Mouse (Mus musculus) hindbrain, embryonic 13.5 days (tissue): Measurements from ENCODE around the gene Usp38. TPM values are rescaled to one million over a fixed set of nuclear protein-coding genes. Genes with fewer than 3 reads are reported as not detected.
A peak's percentile ranks its signal among the peaks of the same experiment; 100 is the strongest.
"Not testable (repeated sequence)": the region's sequence is repeated elsewhere in the genome, so short reads cannot be mapped to it uniquely, and the experiment has no call there.

Experiments used
- ATAC-seq: fragments of 200-750 bp; cut with Nextera tagmentation; 2 replicates; pipeline ENCODE4 v1.8.0; 2017; ENCODE audit warnings: moderate TSS enrichment; ENCODE audit not compliant: low FRiP score
- H3K27ac ChIP-seq: fragments of 300-500 bp; sonication (generic); 2 replicates; pipeline ENCODE4 v1.5.1; 2015; ENCODE audit warnings: inconsistent platforms, mild to moderate bottlenecking, moderate library complexity
- H3K27me3 ChIP-seq: fragments of 300-500 bp; sonication (generic); 2 replicates; pipeline ENCODE4 v1.6.1; 2015; ENCODE audit warnings: mild to moderate bottlenecking, inconsistent platforms
- H3K36me3 ChIP-seq: fragments of 300-500 bp; sonication (generic); 2 replicates; pipeline ENCODE4 v1.6.1; 2015; ENCODE audit warnings: mild to moderate bottlenecking, inconsistent platforms
- H3K4me1 ChIP-seq: fragments of 300-500 bp; sonication (generic); replicated peaks from 2 replicates; pipeline ENCODE4 v1.6.1; 2015; ENCODE audit warnings: inconsistent platforms
- H3K4me2 ChIP-seq: fragments of 300-500 bp; sonication (generic); 2 replicates; pipeline ENCODE4 v1.6.1; 2015; ENCODE audit warnings: inconsistent platforms, mild to moderate bottlenecking, moderate library complexity
- H3K4me3 ChIP-seq: fragments of 300-500 bp; sonication (generic); 2 replicates; pipeline ENCODE4 v1.5.1; 2015; ENCODE audit warnings: mild to moderate bottlenecking, inconsistent platforms
- H3K9ac ChIP-seq: fragments of 300-500 bp; sonication (generic); 2 replicates; pipeline ENCODE4 v1.6.1; 2015; ENCODE audit warnings: mild to moderate bottlenecking, inconsistent platforms
- H3K9me3 ChIP-seq: fragments of 300-500 bp; sonication (generic); 2 replicates; pipeline ENCODE4 v1.6.1; 2016; ENCODE audit warnings: inconsistent platforms
- WGBS: fragments of 180-500 bp; shearing (Covaris S2); methylation state at CpG from one replicate; pipeline ENCODE4 v1.1.7; 2015; 5-methylcytosine and 5-hydroxymethylcytosine counted together
- polyA plus RNA-seq: library from polyadenylated mRNA; unstranded; fragments of >200 nt; fragmentation: Nextera tagmentation; extraction: Ambion mirVana; gene quantifications from 2 replicates; pipeline ENCODE4 v1.2.1, GENCODE M21; 2015

Gene Usp38
- polyA plus RNA-seq: 19.4 and 20.3 TPM in 2 replicates

DNA sequence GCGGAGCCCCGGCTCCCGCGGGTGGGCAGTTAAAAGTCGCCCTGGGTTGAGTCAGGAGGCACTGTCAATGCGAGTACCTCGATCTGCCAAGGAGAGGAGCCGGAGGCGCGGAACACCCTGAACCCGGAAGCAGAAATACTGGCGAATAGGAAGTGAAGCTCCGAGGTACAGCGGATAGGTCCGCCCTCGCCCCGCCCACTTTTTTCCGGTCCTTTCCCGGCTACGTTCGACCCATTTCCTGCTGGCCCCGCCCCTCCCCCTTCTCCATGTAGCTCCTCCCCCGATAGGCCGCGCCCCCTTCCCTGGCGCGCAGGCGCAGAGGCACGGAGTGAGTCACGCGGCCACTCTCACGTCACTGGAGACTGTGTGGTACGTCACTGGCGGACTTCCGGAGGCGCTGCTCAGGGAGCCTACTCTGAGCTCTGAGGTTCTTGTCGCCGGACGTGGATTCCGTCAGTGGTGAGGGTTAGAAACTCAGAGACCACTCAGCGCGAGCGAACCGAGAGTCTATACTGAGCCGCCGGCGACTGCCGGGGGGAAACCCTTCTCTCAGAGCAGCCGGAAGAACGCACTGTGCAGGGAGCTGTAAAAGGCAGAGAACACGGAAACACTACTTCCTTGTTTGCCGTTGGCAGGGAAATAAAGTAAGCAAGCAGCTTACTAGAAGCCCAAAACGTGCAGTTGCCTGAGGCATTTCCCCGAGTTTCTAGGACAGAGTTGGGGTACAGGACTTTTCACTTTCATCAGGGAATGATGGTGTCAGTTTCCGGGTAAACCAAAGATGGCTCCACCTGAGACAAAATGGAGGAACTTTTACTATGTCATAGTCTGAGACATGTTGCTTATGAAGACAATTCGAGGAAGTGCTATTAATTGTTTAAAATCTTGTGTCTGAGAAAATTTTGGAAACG, at the start of gene Usp38:
Gene Usp38 (minus strand): TSS at position 140 of the 911 bp plus-strand sequence.
- 2% methylated on average over 57 of the region's 57 CpGs for WGBS
- ATAC-seq: peak; percentile 99
- Histone ChIP-seq H3K36me3 (no peaks in the 10 kb centered on the region), H3K4me1 (peaks cover 44% of the 10 kb centered on the region), H3K4me2 (peak within 1 kb of the TSS; percentile 95), H3K9me3 (no peaks in the 10 kb centered on the region), H3K4me3 (peak within 1 kb of the TSS; percentile 94), H3K27me3 (no peaks in the 10 kb centered on the region), H3K27ac (peak within 1 kb of the TSS; percentile 98), H3K9ac (peak within 1 kb of the TSS; percentile 94)

GRCm38 (mm10) chr8:81062566-81062965, 47.8 kb upstream of the Usp38 start:
- Histone ChIP-seq H3K9ac (no peak overlapping the region), H3K27ac (no peak overlapping the region), H3K4me2 (no peak overlapping the region), H3K36me3 (no peaks in the 10 kb centered on the region), H3K9me3 (no peaks in the 10 kb centered on the region), H3K27me3 (no peaks in the 10 kb centered on the region), H3K4me1 (no peaks in the 10 kb centered on the region), H3K4me3 (no peak overlapping the region)
- no peak for ATAC-seq
- 82% methylated on average over 3 of the region's 3 CpGs for WGBS

- WGBS: 53% methylated on average over 3 of the region's 3 CpGs
- Histone ChIP-seq H3K4me1 (no peaks in the 10 kb centered on the region), H3K9me3 (no peaks in the 10 kb centered on the region), H3K9ac (no peak overlapping the region), H3K4me2 (no peak overlapping the region), H3K4me3 (no peak overlapping the region), H3K36me3 (no peaks in the 10 kb centered on the region), H3K27me3 (no peaks in the 10 kb centered on the region), H3K27ac (no peak overlapping the region)
- no peak for ATAC-seq
These were observed 47.2 kb upstream of the Usp38 start for GRCm38 (mm10) chr8:81061950-81062349.

- Histone ChIP-seq H3K9ac (no peak overlapping the region), H3K4me3 (no peak overlapping the region), H3K4me2 (no peak overlapping the region), H3K27me3 (no peaks in the 10 kb centered on the region), H3K36me3 (no peaks in the 10 kb centered on the region), H3K4me1 (no peaks in the 10 kb centered on the region), H3K27ac (no peak overlapping the region), H3K9me3 (no peaks in the 10 kb centered on the region)
- 55% methylated on average over 3 of the region's 3 CpGs for WGBS
- ATAC-seq: no peak
These were observed 29.5 kb upstream of the Usp38 start for GRCm38 (mm10) chr8:81044201-81044600.

DNA sequence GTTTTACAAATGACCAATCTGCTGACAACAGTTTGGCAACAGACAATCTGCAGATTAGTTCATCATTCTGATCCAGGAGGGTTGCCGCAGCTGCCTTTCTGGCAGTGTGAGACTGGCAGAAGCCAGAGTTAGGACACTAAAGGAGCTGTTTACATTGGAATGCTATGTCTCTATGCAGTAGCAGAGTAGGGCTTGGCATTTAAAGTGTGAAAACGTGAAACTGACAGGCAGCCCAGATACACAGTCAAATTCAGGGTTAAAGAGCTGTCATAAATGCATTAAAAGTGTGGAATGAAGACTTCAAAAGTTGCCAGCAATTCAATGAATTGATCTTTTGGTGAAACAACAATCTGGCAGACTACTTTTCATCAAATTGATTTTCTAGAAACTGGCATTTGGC, 13.3 kb upstream of the Usp38 start:
- no peak overlapping the region for H3K9ac ChIP-seq
- H3K4me2 ChIP-seq: no peak overlapping the region
- 59% methylated on average over 2 of the region's 2 CpGs for WGBS
- H3K27me3 ChIP-seq: no peaks in the 10 kb centered on the region
- no peak overlapping the region for H3K4me3 ChIP-seq
- H3K36me3 ChIP-seq: no peaks in the 10 kb centered on the region
- no peaks in the 10 kb centered on the region for H3K4me1 ChIP-seq
- H3K9me3 ChIP-seq: peaks cover 16% of the 10 kb centered on the region
- ATAC-seq: no peak
- no peak overlapping the region for H3K27ac ChIP-seq

DNA sequence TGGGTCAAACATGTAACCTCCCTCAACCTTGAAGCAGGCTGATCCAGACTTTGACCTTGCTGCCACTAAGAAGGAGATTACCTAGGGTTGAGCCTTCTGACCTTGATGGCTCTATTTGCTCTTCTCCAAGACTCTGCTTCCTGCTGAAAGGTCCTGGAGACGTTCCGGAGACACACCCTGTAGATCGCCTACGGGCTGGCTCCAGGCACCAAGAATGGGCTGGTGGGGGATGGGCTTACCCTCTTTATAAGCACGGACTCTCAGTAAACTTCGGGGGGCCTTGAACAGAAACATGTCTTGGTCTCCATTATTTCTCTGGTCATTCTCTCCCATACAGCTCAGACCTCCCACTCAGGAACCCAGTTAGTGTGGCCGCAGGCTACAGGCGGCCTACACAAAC, 2.8 kb upstream of the Usp38 start:
- H3K4me3 ChIP-seq: not testable (repeated sequence)
- 88% methylated on average over 8 of the region's 8 CpGs for WGBS

DNA sequence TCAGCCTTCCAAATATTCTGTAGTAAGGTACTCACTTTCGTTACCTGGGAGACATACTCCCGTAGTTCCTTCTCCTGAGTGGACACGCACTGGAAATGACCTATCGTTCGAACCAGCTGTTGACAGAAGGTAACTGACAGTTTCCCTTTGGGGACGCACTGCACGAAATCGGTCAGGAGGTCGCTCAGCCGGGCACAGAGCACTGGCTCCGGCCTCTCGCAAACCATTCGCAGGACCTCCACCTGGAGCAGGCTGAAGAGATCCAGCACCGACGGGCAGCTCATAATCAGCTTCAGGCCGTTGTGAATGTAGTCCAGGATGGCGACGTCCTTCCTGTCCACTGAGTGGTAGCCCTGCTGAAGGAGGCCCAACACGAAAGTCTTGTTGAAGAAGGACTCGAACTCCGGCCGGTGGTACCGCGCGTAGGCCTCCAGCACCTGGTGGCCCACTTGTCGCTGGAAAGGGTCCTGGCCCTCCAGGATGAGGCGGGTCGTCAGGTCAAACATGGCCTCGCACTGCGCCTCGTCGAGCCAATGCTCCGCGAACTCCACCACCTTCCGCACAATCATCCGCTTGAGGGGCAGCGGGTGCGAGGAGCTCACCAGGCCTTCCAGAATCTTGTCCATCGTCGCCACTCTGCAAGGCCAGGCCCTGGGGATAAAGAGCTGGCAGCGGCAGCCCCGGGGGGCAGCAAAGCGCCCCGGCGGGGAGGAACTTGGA, 757 bp downstream of the Usp38 start:
- ATAC-seq: no peak

More for the DNA sequence above, 2.8 kb upstream of the Usp38 start:
- H3K4me1 ChIP-seq: peaks cover 22% of the 10 kb centered on the region
- H3K27me3 ChIP-seq, H3K36me3 ChIP-seq, H3K27ac ChIP-seq, ATAC-seq, H3K9ac ChIP-seq, H3K4me2 ChIP-seq, H3K9me3 ChIP-seq: not testable (repeated sequence)

DNA sequence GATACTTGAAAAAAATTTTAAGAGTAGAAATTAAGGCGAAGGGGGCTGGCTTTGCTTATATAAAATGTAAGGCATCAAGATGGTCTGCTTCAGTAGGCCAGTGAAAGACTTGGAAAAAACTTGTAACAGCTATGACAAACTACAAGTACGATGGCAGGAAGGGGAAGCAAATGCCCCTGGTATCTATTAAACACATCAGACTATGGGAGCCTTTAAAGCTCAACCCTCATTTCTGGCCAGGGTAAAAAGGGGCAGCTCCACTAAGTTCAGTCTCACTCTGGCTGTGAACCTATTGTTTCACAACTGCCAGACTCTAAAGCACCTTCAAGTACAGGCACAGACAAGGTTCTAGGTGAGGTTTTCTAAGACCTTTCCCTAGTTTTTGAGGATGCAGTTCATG, 2.0 kb downstream of the Usp38 start:
- Histone ChIP-seq H3K27me3 (no peaks in the 10 kb centered on the region), H3K4me2 (peak overlapping the region; percentile 95), H3K36me3 (peaks cover 14% of the 10 kb centered on the region), H3K9ac (peak overlapping the region; percentile 94), H3K9me3 (no peaks in the 10 kb centered on the region), H3K27ac (no peak overlapping the region), H3K4me3 (peak overlapping the region; percentile 94), H3K4me1 (peaks cover 44% of the 10 kb centered on the region)
- WGBS: 82% methylated on average over 2 of the region's 2 CpGs
- ATAC-seq: no peak

More for the DNA sequence above, 757 bp downstream of the Usp38 start:
- Histone ChIP-seq H3K4me2 (peak overlapping the region; percentile 95), H3K27ac (peak overlapping the region; percentile 84), H3K27me3 (no peaks in the 10 kb centered on the region), H3K4me1 (peaks cover 44% of the 10 kb centered on the region), H3K9ac (peak overlapping the region; percentile 94), H3K4me3 (peak overlapping the region; percentile 94), H3K9me3 (no peaks in the 10 kb centered on the region), H3K36me3 (peaks cover 6% of the 10 kb centered on the region)
- whole genome bisulfite sequencing: 3% methylated on average over 45 of the region's 45 CpGs

DNA sequence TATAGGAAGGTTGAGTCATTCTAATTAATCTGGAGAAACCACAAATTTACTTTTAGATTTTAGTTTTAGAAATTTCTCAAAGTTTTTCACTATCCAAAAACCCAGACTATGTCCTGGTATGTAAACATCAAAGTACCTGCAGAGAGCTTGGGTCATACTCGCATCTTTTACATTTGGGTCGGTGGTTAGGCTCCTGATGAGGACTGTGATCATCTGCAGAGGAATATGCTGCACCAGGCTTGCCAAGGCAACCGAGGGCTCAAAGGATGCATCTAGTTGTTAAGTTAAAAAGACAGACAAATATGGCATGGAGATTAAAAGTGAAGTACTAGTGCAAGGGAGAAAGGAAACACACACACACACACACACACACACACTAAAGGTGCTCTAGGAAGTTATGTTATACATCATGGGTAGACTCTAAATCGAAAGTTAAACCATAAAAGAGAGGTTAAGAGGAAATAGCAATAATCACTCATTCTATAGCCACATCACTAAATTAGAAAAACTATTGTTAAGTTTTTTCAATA, 2.6 kb downstream of the Usp38 start:
- Histone ChIP-seq H3K36me3 (peaks cover 17% of the 10 kb centered on the region), H3K27me3 (no peaks in the 10 kb centered on the region), H3K27ac (no peak overlapping the region), H3K4me1 (peaks cover 44% of the 10 kb centered on the region), H3K9ac (no peak overlapping the region), H3K4me2 (peak overlapping the region; percentile 95), H3K9me3 (no peaks in the 10 kb centered on the region), H3K4me3 (peak overlapping the region; percentile 17)
- no peak for ATAC-seq
- WGBS: 85% methylated on average over 4 of the region's 4 CpGs

GRCm38 (mm10) chr8:81010386-81010785, 4.3 kb downstream of the Usp38 start:
- H3K27ac ChIP-seq: no peak overlapping the region
- WGBS: 93% methylated on average over 5 of the region's 5 CpGs

DNA sequence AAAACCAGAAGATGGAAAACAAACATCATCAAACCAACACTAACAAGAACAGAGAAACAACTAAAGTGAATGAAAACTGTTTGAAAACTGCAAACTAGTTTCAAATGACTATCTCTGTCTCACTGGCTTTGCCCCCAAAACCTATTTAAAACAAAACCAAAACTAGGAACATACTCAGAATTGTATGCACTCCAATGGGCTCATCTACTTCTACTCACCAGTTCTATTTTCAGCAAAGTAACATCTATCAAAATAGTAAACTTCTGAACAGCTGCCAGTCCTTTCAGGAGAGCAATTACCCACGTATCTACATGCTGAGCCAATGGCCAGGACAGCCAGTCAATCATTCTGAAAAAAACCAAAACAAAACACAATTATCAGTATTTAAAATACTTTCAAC, 9.6 kb downstream of the Usp38 start:
- Histone ChIP-seq H3K9me3 (no peaks in the 10 kb centered on the region), H3K9ac (no peak overlapping the region), H3K4me3 (no peak overlapping the region), H3K27ac (no peak overlapping the region), H3K4me1 (no peaks in the 10 kb centered on the region), H3K4me2 (no peak overlapping the region), H3K36me3 (peaks cover 65% of the 10 kb centered on the region), H3K27me3 (no peaks in the 10 kb centered on the region)
- WGBS: 95% methylated on average over 1 of the region's 1 CpGs
- no peak for ATAC-seq

More at GRCm38 (mm10) chr8:81010386-81010785, 4.3 kb downstream of the Usp38 start:
- H3K4me2 ChIP-seq: no peak overlapping the region
- H3K4me3 ChIP-seq: no peak overlapping the region
- no peaks in the 10 kb centered on the region for H3K9me3 ChIP-seq
- H3K27me3 ChIP-seq: no peaks in the 10 kb centered on the region
- H3K4me1 ChIP-seq: peaks cover 38% of the 10 kb centered on the region
- H3K36me3 ChIP-seq: peaks cover 27% of the 10 kb centered on the region
- H3K9ac ChIP-seq: no peak overlapping the region
- no peak for ATAC-seq

DNA sequence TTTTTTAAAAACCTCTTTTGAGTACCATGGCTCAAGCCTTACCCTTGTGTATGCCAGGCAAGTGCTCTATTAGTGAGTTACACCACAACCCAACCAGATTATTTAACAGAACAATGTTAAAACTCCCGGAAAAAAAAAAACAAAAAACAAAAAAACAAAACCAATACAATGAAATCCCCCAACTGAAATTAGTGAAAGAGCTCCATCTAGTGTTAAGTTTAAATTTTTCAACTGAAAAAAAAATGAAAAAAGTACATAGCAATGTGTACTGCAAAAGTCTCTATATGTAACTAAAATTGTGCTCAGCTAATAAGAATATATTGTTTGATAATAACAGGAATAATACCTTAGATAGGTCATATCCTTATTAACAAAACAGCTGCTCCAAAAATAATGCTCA, 18.1 kb downstream of the Usp38 start:
- H3K9me3 ChIP-seq: no peaks in the 10 kb centered on the region
- H3K4me1 ChIP-seq: no peaks in the 10 kb centered on the region
- H3K27me3 ChIP-seq: no peaks in the 10 kb centered on the region
- H3K4me2 ChIP-seq: no peak overlapping the region
- H3K36me3 ChIP-seq: peaks cover 72% of the 10 kb centered on the region
- H3K27ac ChIP-seq: no peak overlapping the region
- no peak for ATAC-seq
- H3K9ac ChIP-seq: no peak overlapping the region
- H3K4me3 ChIP-seq: no peak overlapping the region
- WGBS: 26% methylated on average over 1 of the region's 1 CpGs
